Mouse (Mus musculus): ENCODE data around the gene Efcab2.
A peak's percentile ranks its signal among the peaks of the same experiment; 100 is the strongest.

Efcab2 gene

DNA sequence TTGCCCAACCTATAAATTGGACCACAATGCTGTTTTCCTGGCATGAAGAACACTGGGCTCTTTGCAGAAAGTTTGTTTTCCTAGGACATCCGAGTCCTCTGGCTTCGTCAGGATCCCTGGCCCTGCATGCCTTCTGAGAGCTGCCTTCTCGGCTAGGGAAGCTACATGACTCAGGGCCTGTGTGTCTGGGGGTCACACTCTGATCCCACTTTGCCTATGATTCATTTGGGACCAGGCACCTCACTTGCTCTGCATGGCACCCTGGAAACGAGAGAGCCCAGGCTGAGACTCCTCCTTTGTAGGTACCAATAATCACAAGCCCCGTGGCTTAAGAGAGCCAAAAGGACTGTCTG lies 80.0 kb downstream of the Efcab2 start:
- no peak for DNase-seq

DNA sequence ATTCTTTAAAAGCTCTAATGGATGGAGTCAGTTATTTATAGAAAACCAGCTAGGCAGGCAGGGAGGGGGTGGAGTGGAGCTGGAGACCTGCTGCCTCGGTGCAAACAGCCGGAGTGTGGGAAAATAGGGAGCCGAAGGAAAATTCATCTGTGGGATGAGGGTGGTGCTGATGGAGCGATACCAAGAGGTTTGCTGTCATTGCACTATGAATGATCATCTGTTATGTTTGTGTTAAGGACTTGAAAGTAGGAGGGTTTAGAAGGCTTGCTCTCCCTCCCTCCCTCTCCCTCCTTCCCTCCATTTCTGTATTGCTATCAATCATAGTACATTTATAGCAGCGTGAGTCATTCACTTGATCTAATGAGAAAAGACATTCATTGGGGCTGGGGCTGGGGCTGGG lies 80.9 kb downstream of the Efcab2 start:
- DNase-seq, result no peak

DNA sequence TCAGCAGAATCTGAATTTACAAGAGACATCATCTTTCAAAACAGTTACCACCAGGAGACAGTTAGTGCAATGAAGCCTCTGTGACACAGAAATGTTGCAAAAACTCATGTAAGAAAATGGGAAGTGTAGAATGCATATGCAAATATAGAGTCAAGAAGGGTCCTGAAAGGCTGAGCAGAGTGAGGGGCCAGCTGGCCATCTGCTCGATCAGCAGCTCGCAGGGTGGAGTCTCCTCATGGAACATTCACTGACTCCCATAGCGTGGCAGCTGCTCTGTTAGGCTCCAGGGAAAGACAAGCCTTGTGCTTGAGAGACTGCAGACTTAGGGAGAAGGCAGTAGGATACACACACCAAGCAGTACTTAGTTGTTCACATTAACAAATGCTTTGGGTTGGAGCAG lies 83.2 kb downstream of the Efcab2 start:
- no peak for DNase-seq

DNA sequence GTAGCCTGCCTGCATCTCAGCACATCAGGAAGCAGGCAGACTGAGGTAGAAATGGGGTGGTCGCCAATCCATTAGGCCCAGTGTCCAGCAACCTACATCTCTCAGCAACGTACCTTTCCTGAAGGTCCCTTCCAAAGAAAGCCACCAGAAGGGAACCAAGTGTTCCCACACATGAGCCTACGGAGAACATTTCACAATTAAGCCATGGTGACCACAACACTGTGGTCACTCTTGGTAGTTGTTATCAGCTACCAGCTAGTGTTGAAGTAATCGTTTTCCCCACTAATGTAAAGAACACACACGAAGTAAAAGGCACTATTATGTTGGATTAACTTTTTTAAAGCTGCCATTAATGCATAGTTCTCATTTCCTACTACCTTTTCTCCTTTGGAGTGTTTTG lies 85.8 kb downstream of the Efcab2 start:
- no peak for DNase-seq

DNA sequence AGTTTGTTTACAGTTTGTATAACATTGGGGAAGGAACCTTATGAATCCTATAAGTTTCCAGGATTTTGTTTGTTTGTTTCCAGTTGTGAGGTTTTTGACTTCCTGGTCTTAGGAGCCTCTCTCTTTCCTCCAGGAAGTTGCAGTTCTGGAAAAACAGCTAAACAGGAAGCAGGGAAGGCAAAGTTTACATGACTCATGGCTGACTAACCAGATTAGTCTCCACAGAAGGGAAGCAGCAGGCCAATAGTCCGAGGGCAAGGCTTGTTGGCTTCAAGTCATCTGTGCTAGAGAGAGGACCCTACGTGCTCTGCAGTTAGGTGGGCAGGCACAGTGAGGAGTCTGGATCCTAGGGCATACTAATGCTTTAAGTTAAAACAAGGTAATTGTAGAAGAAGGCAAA lies 86.6 kb downstream of the Efcab2 start:
- DNase-seq, result no peak

DNA sequence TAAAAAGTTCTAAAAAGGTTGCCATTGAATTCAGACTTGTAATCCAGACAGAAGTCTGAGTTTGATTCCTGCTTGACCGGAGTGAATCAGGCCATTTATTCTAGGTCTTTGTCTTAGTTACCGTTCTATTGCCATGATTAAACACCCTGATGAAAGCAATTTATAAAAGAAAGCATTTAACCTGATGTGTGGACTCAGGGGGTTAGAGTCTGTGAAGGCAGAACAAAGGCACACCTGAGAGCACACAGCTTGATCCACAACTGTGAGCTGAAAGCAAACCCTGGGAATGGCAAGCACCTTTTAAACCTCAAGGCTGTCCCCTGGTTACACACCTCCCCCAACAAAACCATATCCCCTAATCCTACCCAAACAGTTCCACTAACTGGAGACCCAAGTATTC lies 90.3 kb downstream of the Efcab2 start:
- DNase-seq, result no peak

DNA sequence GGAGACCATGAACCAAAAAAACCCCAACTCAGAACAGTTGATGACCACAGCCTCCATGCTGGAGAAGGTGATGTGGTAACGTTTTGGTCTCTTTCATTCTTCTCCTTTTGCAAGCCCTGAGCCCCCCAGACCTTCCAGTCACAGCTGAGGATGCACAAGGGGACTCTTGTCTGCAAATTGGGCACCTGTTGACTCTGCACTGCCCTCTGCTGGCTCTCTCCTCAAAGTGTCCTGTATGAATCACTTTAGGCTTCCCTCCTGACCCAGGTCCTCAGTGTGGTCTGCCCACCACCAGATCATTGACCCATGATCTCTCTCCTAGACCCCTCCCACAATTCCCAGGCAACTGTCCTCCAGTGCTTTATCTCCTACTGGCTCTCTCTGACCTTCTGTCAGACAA lies 91.0 kb downstream of the Efcab2 start:
- DNase-seq, result peak; percentile 40 to 41

DNA sequence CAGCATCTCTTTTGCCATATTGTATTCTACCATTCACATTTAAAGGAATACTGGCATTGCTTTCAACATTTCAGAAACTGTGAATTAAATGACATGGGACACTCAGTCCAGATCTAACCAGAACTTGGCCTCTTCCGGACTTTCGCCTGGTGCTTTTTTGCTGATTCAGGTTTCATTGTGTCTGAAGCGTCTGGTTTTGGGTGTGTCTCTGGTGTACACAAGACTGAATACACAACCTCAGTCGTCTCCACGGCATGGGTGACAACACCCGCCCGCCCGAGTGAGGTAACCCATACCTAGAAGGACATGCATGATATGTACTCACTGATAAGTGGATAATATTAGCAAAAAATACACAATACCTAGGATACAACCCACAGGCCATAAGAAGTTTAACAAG lies 101.1 kb downstream of the Efcab2 start:
- no peak for DNase-seq

DNA sequence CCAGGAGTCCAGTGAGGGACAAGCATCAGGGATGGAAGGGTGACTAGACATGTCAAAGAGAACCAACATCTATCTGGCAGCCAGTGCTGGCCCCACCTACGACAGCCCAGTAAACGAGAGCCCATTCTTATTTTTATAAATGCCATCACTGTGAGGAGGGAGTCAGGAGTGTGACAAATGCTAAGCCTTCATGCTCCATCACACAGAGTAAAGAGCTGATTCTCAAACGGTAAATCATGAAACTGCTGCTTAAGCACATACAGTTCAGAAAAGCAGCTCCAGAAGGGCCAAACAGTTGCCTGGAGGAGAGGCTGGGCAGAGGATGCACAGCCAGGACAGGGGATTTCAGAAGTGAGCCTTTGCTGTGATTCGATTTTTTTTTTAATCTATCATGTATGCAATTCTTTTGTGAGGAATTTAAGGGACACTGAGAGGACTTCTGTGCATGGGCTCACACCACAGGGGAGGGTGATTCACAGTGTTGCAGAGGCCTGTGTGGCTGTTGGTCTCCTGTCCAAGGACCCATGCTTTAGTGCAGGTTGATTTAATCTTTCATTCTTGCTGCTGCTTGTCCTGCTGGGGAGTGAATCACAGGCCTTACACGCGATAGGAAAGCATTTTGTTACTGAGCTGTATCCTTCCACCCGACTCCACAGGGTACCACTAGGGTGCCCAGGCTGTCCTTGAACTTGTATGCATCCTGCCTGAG lies 106.6 kb downstream of the Efcab2 start:
- no peak for DNase-seq

DNA sequence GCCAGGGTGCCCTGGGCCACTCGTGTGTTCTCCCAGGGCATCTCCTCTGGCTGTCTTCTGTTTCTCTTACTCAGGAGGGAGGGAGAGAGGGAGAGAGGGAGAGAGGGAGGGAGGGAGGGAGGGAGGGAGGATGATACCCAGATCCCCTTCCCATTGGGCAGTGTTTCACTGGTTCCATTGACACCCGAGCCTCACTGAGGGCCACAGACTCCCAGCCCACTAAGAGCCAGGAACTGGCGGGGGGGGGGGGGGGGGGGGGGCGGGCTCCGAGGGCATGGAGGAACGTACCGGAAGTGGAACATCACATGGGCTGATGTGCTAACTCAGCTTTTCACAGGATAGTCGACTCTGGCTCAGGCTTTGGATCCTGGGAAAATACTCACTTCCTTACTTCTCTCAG lies 108.1 kb downstream of the Efcab2 start:
- DNase-seq, result no peak

DNA sequence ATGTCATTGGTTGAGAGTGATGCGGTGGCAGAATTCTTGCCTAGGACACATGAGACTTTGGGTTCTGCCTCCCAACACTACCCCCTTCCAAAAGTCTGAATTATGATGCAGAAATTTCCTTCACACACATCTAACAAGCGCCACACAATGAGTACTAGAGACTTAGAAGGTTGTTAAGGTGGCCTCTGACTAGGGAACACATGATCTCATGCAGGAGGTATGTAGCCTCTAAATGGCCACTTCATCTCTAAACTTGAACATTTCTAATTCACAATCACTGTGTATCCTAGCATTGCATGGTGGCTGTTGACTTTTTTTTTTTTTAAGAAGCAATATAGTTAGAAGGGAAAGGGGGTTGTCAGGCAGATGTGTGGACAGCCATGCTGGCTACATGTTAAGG lies 110.0 kb downstream of the Efcab2 start:
- no peak for DNase-seq

DNA sequence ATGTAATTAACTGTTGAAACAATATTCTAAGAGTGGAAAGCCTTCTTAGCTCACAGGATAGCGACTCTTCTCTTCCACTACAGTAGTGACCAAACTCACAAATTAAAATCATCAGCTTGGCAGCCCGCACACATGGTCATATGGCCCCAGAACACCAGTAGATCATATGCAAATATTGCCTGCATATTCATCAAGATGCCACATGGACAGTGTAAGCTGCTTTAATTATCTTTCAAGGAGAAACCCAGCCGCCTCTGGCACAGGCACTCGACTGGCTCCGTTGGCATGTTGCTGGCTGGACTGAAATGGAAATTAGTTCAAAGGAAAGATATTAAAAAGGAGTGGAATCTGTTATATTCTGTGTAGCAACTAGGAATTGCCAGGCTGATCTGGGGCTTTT lies 116.5 kb downstream of the Efcab2 start:
- no peak for DNase-seq

DNA sequence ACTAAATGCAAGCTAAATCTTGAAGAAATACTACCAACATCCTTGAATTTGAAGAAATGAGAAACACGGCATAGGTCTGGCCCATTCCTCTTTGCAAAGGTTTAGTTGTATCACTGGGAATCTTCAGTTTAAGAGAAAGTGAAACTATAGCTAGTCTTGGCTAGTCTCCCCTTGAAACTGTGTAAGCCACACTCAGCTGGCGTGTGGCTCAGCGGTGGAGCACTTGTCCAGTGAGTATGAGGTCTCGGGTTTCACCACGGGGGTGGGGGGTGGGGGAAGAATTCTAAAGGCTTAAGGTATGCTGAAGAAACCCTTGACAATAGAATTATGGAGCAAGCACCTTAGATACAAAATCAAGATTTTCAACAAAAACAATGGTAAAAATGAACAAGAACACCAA lies 117.3 kb downstream of the Efcab2 start:
- DNase-seq, result no peak

DNA sequence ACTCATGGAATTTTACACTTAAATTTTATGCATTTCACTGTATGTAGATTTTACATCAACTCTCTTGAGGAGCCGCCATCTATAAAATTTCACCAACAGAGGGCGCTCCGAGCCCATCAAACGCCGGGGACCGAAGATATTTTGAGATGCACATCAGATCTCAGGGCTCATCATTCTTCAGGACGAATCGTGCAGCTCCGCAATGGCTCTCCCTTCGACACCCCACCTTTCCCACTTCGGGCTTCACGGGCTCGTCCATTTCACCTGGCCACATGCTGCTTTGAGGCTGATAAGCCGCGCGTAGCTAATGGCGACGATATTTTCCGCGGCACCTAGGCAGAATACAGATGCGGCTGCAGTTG lies 121.3 kb downstream of the Efcab2 start:
- DNase-seq, result peak; percentile 85 to 88

DNA sequence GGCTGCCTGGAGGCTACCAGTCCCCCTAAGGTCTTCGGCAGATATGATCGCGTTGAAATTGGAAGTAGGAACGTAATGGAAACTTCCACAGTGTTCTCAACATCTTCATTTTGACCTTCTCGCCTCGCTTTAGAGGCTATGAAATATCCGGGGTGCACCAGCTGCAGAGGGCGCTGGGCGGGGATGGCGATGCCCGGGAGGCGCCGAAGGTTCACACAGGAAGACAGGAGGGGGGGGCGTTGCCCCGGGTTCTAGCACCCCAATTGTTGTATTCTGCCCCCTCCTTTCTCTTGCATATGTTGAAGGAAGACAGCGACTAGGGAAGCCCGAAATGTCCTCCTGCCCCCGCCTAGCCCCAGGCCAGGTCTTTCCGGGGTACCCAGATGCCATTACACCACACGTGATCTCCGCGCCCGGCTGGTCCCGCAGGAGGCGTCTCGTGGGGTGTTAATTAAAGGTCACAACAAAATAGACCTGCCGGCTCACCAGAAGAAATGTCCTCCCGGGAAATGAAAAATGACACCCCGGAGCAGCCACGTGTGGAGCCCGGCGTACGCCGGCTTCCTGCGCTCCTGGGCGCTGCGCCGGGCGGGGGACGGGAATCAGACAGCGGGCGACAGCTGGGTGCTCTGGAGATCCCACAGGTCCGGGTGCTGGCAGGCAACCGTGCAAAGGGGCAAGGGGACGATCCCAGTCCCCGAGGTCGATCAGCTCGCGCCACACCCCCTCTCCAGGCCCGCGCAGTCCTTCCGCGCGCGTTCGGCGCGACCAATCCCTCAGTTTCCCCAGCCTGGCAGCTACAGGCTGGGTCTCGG lies 121.9 kb downstream of the Efcab2 start:
- DNase-seq, result peak; percentile 55 to 70

DNA sequence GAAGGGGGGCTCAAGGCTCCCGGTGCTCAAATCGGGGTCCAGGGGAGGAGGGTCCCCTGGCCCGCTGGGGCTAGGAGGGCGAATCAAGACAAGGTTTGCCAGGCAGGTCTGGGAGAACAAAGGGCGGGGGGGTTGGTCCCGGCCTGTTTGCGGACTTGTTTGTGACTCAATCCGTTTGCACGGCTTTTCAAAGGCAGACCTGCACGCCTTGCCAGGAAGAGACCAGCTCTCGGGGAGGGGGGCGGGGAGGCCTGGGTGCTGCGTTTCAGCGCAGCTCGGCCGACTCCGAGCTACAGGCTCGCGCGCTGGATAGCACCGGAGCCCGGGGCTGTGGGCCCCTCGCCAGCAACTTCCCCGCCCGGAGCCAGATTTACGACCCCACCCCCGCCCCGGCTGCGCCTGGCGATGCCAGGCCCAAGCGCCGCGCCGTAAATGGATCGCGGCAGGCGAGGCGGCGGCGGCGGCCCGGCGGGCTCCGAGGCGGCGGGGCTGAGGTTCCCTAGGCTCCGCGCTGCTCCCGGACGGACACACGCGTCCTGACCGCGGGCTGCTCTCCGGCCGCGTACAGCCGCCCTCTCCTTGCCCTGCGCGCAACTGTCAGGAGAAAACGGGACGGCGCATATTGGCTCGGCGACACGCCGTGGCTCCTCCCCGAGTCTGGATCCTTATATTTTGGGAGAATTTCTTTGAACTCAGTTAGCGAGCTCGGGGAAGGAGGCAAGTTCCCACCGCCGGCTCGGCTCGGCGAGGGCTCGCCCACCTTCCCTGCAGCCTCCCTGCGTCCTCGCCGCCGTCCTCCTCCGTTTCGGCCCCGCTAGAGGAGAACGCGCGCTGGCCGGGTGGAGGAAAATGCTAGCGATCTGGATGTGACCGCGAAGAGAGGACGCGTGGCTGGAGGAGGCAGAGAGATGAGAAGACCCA lies 122.8 kb downstream of the Efcab2 start, which contains the start of gene Kif26b:
Kif26b (plus strand) TSS at position 695 of the 921 bp plus-strand sequence.
- DNase-seq, result peak; percentile 77 to 84

DNA sequence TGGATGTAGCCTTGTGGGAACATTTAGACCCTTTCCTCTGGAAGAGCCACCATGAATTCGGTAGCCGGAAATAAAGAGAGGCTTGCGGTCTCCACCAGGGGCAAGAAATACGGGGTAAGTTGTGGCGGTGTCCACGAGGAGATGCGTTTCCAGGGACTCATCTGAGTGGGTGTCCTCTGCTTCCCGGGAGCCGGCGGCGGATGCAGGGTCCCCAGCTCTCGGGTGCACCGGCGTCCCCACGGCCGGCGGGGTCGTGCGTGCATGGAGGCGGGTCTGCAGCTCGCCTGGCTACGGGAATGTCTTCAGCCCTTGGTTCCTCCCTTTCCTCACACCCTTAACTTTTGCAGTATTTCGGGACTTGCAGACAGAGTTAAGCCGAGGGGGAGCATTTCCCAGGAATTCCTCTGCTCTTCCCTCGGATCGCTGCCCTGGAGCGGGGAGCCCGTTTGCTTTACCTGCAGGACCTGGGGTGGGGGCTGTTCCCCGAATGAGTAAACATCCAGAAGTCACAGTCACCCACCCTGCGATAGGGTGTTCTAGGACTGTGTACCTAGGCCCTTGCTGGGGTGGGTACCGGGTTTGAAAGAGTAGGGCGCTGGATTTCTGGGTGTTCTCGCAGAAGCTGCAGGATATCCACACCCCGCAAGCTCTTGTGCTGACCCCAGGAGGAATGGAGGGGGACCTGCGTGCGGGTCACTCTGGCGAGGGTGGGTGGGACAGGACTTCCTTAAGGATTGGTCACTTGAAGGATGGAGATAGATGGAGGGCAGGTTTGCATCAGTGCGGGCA lies 123.8 kb downstream of the Efcab2 start:
- peak; percentile 45 to 66 for DNase-seq

DNA sequence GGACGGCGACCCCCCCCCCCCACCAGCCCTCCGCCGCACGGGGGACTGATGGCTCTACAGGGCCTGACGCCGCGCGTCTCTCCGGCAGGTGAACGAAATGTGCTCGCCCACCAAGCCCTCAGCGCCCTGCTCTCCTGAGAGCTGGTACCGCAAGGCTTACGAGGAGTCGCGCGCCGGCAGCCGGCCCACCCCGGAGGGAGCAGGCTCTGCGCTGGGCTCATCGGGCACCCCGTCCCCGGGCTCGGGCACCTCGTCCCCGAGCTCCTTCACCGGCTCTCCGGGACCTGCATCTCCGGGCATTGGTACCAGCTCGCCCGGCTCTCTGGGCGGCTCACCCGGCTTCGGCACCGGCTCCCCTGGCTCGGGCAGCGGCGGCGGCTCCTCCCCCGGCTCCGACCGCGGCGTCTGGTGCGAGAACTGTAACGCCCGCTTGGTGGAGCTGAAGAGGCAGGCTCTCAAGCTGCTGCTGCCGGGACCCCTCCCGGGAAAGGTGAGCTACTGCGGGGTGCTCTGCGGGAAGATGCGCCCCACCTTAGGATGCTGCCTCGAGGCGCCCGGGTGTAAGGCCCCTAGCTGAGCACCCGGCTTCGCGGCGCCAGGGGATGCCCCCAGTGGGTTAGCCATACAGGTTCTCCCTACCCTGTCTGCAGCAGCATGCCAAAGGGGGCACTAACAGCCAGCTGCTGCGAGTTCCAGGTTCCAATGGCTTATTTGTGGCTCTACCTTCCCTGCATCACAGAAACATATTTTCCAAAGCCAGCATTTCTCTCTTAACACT lies 124.6 kb downstream of the Efcab2 start:
- DNase-seq, result peak; percentile 90 to 93
